Mouse (Mus musculus) midbrain, embryonic 13.5 days (tissue): ENCODE data around the gene Castor1. TPM values are rescaled to one million over a fixed set of nuclear protein-coding genes. Genes with fewer than 3 reads are reported as not detected.

Experiments
- polyA plus RNA-seq: library from polyadenylated mRNA; unstranded; fragments of >200 nt; fragmentation: Nextera tagmentation; extraction: Ambion mirVana; gene quantifications from 2 replicates; pipeline ENCODE4 v1.2.1, GENCODE M21; 2015

The Castor1 gene
- polyA plus RNA-seq, 1 experiment from 2014 or later = 1.5 TPM

Other genes with a start within 250 kb of the Castor1 start
- 0.13 TPM in 1 of 2 replicates, not detected in the other for gene 4930556J24Rik, start 241.4 kb upstream of the Castor1 start, polyA plus RNA-seq
- gene Gal3st1, start 234.6 kb upstream of the Castor1 start, polyA plus RNA-seq = 1.4 and 1.5 TPM in 2 replicates
- not detected in 2 replicates for gene Sec14l4, start 186.8 kb upstream of the Castor1 start, polyA plus RNA-seq
- gene Sec14l3, start 153.4 kb upstream of the Castor1 start, polyA plus RNA-seq = 0.26 TPM in 1 of 2 replicates, not detected in the other
- gene Mtfp1, start 122.8 kb upstream of the Castor1 start, polyA plus RNA-seq = 4.9 and 6.6 TPM in 2 replicates
- 2.3 and 3.2 TPM in 2 replicates for gene Sec14l2, start 94.8 kb upstream of the Castor1 start, polyA plus RNA-seq
- 43.9 and 45.9 TPM in 2 replicates for gene Rnf215, start 83.0 kb upstream of the Castor1 start, polyA plus RNA-seq
- gene Ccdc157, start 57.9 kb upstream of the Castor1 start, polyA plus RNA-seq = 6.8 and 8.1 TPM in 2 replicates
- 65.8 and 66.7 TPM in 2 replicates for gene Sf3a1, start 57.9 kb upstream of the Castor1 start, polyA plus RNA-seq
- 24.2 and 24.6 TPM in 2 replicates for gene Tbc1d10a, start 31.4 kb upstream of the Castor1 start, polyA plus RNA-seq
- gene Osm, start 18.2 kb downstream of the Castor1 start, polyA plus RNA-seq = 0.12 TPM in 1 of 2 replicates, not detected in the other
- 0.19 TPM in 1 of 2 replicates, not detected in the other for gene Lif, start 39.3 kb downstream of the Castor1 start, polyA plus RNA-seq
- gene Hormad2, start 222.9 kb downstream of the Castor1 start, polyA plus RNA-seq = 0.10 TPM in 1 of 2 replicates, not detected in the other